Mouse (Mus musculus) hindbrain, postnatal 0 days (tissue): ENCODE measurements around the gene Tbkbp1. TPM values are rescaled to one million over a fixed set of nuclear protein-coding genes. Genes with fewer than 3 reads are reported as not detected.
"Not testable (repeated sequence)": the region's sequence is repeated elsewhere in the genome, so short reads cannot be mapped to it uniquely, and the experiment has no call there.

Source experiments
- ATAC-seq: fragments of 200-750 bp; cut with Nextera tagmentation; 2 replicates; pipeline ENCODE4 v1.8.0; 2017; ENCODE audit warnings: mild to moderate bottlenecking, moderate TSS enrichment, moderate library complexity
- DNase-seq: peaks from one replicate; pipeline ENCODE4 v3.0.0-alpha.2; 2015; ENCODE audit warnings: low spot score
- H3K27ac ChIP-seq: fragments of 300-500 bp; sonication (generic); 2 replicates; pipeline ENCODE4 v1.5.1; 2014; ENCODE audit warnings: mild to moderate bottlenecking
- H3K27me3 ChIP-seq: fragments of 300-500 bp; sonication (generic); 2 replicates; pipeline ENCODE4 v1.6.1; 2014; ENCODE audit warnings: low read length, mixed read lengths; ENCODE audit not compliant: insufficient read depth
- H3K36me3 ChIP-seq: fragments of 300-500 bp; sonication (generic); 2 replicates; pipeline ENCODE4 v1.6.1; 2014; ENCODE audit warnings: low read length, mixed read lengths; ENCODE audit not compliant: insufficient read depth
- H3K4me1 ChIP-seq: fragments of 300-500 bp; sonication (generic); 2 replicates; pipeline ENCODE4 v1.6.1; 2014; ENCODE audit warnings: antibody characterized with exemption, low read length, mixed read lengths; ENCODE audit not compliant: insufficient read depth
- H3K4me2 ChIP-seq: fragments of 300-500 bp; sonication (generic); 2 replicates; pipeline ENCODE4 v1.6.1; 2014; ENCODE audit warnings: low read depth, mild to moderate bottlenecking, low read length, moderate library complexity, mixed read lengths
- H3K4me3 ChIP-seq: fragments of 300-500 bp; sonication (generic); 2 replicates; pipeline ENCODE4 v1.5.1; 2014; ENCODE audit warnings: low read length
- H3K9ac ChIP-seq: fragments of 300-500 bp; sonication (generic); replicated peaks from 2 replicates; pipeline ENCODE4 v1.6.1; 2014; ENCODE audit warnings: mild to moderate bottlenecking, low read length, moderate library complexity, mixed read lengths
- H3K9me3 ChIP-seq: fragments of 300-500 bp; sonication (generic); 2 replicates; pipeline ENCODE4 v1.6.1; 2016; ENCODE audit warnings: low read length, mixed read lengths
- CTCF ChIP-seq: IDR thresholded peaks from 2 replicates; pipeline ENCODE4 v1.5.1; 2016; ENCODE audit warnings: antibody characterized with exemption, control low read depth, low read depth
- WGBS: fragments of 180-500 bp; shearing (Covaris S2); extraction: QIAGEN DNeasy Blood & Tissue Kit; methylation state at CpG from one replicate; pipeline ENCODE4 v1.1.7; 2014; 5-methylcytosine and 5-hydroxymethylcytosine counted together
- polyA plus RNA-seq: library from polyadenylated mRNA; unstranded; fragments of >200 nt; fragmentation: Nextera tagmentation; extraction: Ambion mirVana; gene quantifications from 2 replicates; pipeline ENCODE4 v1.2.1, GENCODE M21; 2015
- total RNA-seq: library from RNA; depleted of rRNA; stranded (reverse); fragments of >200 nt; gene quantifications from 2 replicates; pipeline ENCODE4 v1.2.3, GENCODE M21; 2014

The Tbkbp1 gene
- total and polyA plus RNA-seq, 2 experiments from 2014 or later = 9.6 to 53.8 TPM

GRCm38 (mm10) chr11:97190992-97191391 lies 39.7 kb upstream of the Tbkbp1 start:
- Histone ChIP-seq H3K9ac (no peak overlapping the region), H3K4me3 (no peak overlapping the region), H3K4me2 (no peak overlapping the region), H3K9me3 (no peaks in the 10 kb centered on the region), H3K4me1 (peaks cover 6% of the 10 kb centered on the region; the same call in 1 of the 2 replicates), H3K27ac (no peak overlapping the region), H3K36me3 (no peaks in the 10 kb centered on the region), H3K27me3 (no peaks in the 10 kb centered on the region)
- 94% methylated on average over 6 of the region's 6 CpGs for WGBS
- ATAC-seq (no peak), DNase-seq (no peak)
- no peak for TF ChIP-seq CTCF

- not testable (repeated sequence) for ATAC-seq, H3K27me3 ChIP-seq, H3K4me3 ChIP-seq, H3K27ac ChIP-seq, H3K9me3 ChIP-seq, H3K36me3 ChIP-seq, H3K4me1 ChIP-seq, H3K4me2 ChIP-seq, DNase-seq, H3K9ac ChIP-seq
- WGBS = 84% methylated on average over 6 of the region's 6 CpGs
Measured at GRCm38 (mm10) chr11:97189645-97190044, 38.4 kb upstream of the Tbkbp1 start.

- WGBS = 29% methylated on average over 3 of the region's 3 CpGs
- Histone ChIP-seq H3K27me3 (no peaks in the 10 kb centered on the region), H3K9me3 (no peaks in the 10 kb centered on the region), H3K4me2 (peak overlapping the region; percentile 78), H3K4me3 (peak overlapping the region; percentile 73; the same call in 1 of the 2 replicates), H3K27ac (no peak overlapping the region), H3K4me1 (peaks cover 8% of the 10 kb centered on the region; the same call in 1 of the 2 replicates), H3K36me3 (peaks cover 12% of the 10 kb centered on the region), H3K9ac (no peak overlapping the region)
- DNase-seq (no peak), ATAC-seq (no peak)
- no peak for TF ChIP-seq CTCF
Measured at GRCm38 (mm10) chr11:97189231-97189630, 37.9 kb upstream of the Tbkbp1 start.

- Histone ChIP-seq H3K9ac (peak overlapping the region; percentile 56), H3K4me3 (peak overlapping the region; percentile 73), H3K9me3 (no peaks in the 10 kb centered on the region), H3K36me3 (peaks cover 17% of the 10 kb centered on the region), H3K27ac (peak overlapping the region; percentile 87), H3K4me1 (peaks cover 8% of the 10 kb centered on the region; the same call in 1 of the 2 replicates), H3K4me2 (peak overlapping the region; percentile 78), H3K27me3 (no peaks in the 10 kb centered on the region)
- under 1% methylated on average over 15 of the region's 15 CpGs for WGBS
- no peak for TF ChIP-seq CTCF
- DNase-seq (no peak), ATAC-seq (no peak)
Measured at GRCm38 (mm10) chr11:97188643-97188955, 37.3 kb upstream of the Tbkbp1 start.

- H3K4me1 ChIP-seq = peaks cover 8% of the 10 kb centered on the region; the same call in 1 of the 2 replicates
- TF ChIP-seq CTCF = no peak
- no peaks in the 10 kb centered on the region for H3K9me3 ChIP-seq
- H3K27ac ChIP-seq = peak within 1 kb of the TSS; percentile 91
- DNase-seq (peak; percentile 100), ATAC-seq (peak; percentile 98)
- peak within 1 kb of the TSS; percentile 83 for H3K4me2 ChIP-seq
- no peaks in the 10 kb centered on the region for H3K27me3 ChIP-seq
- peaks cover 23% of the 10 kb centered on the region for H3K36me3 ChIP-seq
- under 1% methylated on average over 88 of the region's 101 CpGs for WGBS
- H3K9ac ChIP-seq = peak within 1 kb of the TSS; percentile 76
- peak within 1 kb of the TSS; percentile 73 for H3K4me3 ChIP-seq
Measured at GRCm38 (mm10) chr11:97187764-97188642, 36.7 kb upstream of the Tbkbp1 start, which contains the start of gene Kpnb1. Gene Kpnb1 (minus strand): TSS chr11:97187881.

GRCm38 (mm10) chr11:97186947-97187763 lies 35.9 kb upstream of the Tbkbp1 start:
- DNase-seq (peak; percentile 96), ATAC-seq (peak; percentile 82)
- Histone ChIP-seq H3K4me2 (peak overlapping the region; percentile 83), H3K27me3 (no peaks in the 10 kb centered on the region), H3K27ac (peak overlapping the region; percentile 91), H3K9me3 (no peaks in the 10 kb centered on the region), H3K36me3 (peaks cover 32% of the 10 kb centered on the region), H3K9ac (peak overlapping the region; percentile 76), H3K4me3 (peak overlapping the region; percentile 73), H3K4me1 (peaks cover 8% of the 10 kb centered on the region; the same call in 1 of the 2 replicates)
- TF ChIP-seq CTCF = peak; percentile 22; the same call in 1 of the 2 replicates
- WGBS = under 1% methylated on average over 48 of the region's 74 CpGs
